Mouse (Mus musculus): ENCODE data around the gene Cpox. TPM values are rescaled to one million over a fixed set of nuclear protein-coding genes. Genes with fewer than 3 reads are reported as not detected.
A peak's percentile ranks its signal among the peaks of the same experiment; 100 is the strongest.

Cpox gene
- polyA plus RNA-seq, 1 experiment from 2014 or later = 13.4 TPM

DNA sequence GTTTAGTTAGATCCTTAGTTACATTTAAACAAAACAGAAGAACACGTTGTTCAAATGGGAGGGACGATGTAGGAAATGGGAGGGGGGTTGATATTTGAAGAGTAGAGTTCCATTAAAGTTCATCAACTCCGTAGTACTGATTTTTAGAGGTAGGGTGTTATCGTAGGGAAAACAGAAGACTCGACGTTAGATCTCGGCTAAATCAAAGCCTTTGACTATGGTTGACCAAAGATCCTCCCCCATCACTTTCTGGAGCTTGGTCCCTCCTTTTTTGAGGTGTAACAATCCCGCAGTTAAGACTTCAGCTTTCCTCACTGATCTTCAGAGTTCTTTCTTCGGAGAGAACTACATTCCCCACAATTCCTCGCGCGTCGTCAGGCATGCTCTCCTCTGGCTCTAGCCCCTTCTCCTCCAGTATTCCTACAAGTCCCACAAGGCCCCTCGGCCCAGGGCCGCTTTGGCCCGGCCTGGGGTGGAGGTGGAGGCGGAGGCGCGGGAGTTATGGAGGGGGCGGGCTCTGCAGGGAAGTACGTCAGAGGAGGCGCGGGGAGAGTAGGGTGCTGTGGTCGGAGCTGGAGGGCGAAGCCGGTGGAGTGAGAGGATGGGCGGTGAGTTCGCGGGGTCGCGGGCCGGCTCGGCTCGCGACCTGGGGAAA, 57.5 kb downstream of the Cpox start, which contains the start of gene Cldnd1:
Cldnd1 (plus strand) TSS at position 434 of the 655 bp plus-strand sequence.
- peak; percentile 100 for ATAC-seq
- Histone ChIP-seq H3K27me3 (replicated peaks; ENCODE audit: insufficient read depth, low read length) (no peaks in the 10 kb centered on the region), H3K4me3 (ENCODE audit: low read depth, low read length) (peak within 1 kb of the TSS; percentile 73), H3K9me3 (ENCODE audit: low read length) (no peaks in the 10 kb centered on the region), H3K9ac (replicated peaks; ENCODE audit: low read depth) (peak within 1 kb of the TSS; percentile 45), H3K27ac (ENCODE audit: low read length) (peak within 1 kb of the TSS; percentile 85), H3K4me1 (ENCODE audit: insufficient read depth, low read depth, low read length) (no peaks in the 10 kb centered on the region), H3K4me2 (replicated peaks; ENCODE audit: low read depth, low read length) (peak within 1 kb of the TSS; percentile 61), H3K36me3 (ENCODE audit: insufficient read depth, low read length) (peaks cover 19% of the 10 kb centered on the region)
- DNase-seq (ENCODE audit: low spot score) = peak; percentile 99
- TF ChIP-seq EP300 (IDR thresholded peaks at IDR 0.05) = no peak
- no peak for TF ChIP-seq CTCF (IDR thresholded peaks at IDR 0.05)
- WGBS = under 1% methylated on average over 34 of the region's 35 CpGs

DNA sequence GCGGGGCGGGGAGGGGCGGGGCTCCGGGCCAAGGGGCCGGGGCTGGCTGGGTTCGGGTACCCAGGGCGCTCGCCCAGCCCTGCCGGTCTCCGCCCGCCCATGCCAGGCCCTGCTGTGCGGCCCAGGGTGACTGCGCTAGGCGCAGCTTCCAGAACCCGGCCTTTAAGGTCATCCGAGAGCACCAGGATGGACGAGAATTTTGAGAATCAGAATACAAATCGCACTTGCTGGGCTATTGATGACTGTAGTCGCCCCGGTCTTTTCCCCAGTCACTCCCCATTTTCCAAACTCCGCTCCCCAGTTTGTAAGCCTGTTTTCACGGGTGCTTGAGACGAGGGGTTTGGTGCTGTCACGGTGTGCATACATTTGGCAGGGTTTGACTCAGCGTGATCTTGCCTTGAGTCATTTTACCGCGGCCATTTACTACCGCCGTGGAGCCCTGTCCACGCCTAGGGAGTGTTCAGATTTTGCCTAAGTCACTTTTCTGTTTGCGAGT, 58.1 kb downstream of the Cpox start:
- peak overlapping the region; percentile 45 for H3K9ac ChIP-seq (replicated peaks; ENCODE audit: low read depth)
- H3K27me3 ChIP-seq (replicated peaks; ENCODE audit: insufficient read depth, low read length) = no peaks in the 10 kb centered on the region
- H3K27ac ChIP-seq (ENCODE audit: low read length) = peak overlapping the region; percentile 85
- H3K36me3 ChIP-seq (ENCODE audit: insufficient read depth, low read length) = peaks cover 22% of the 10 kb centered on the region
- under 1% methylated on average over 25 of the region's 31 CpGs for WGBS
- ATAC-seq = peak; percentile 86
- H3K9me3 ChIP-seq (ENCODE audit: low read length) = no peaks in the 10 kb centered on the region
- H3K4me3 ChIP-seq (ENCODE audit: low read depth, low read length) = peak overlapping the region; percentile 73
- peak overlapping the region; percentile 61 for H3K4me2 ChIP-seq (replicated peaks; ENCODE audit: low read depth, low read length)
- DNase-seq (ENCODE audit: low spot score) = peak; percentile 64
- TF ChIP-seq EP300 (IDR thresholded peaks at IDR 0.05) (no peak), CTCF (IDR thresholded peaks at IDR 0.05) (no peak)
- no peaks in the 10 kb centered on the region for H3K4me1 ChIP-seq (ENCODE audit: insufficient read depth, low read depth, low read length)

DNA sequence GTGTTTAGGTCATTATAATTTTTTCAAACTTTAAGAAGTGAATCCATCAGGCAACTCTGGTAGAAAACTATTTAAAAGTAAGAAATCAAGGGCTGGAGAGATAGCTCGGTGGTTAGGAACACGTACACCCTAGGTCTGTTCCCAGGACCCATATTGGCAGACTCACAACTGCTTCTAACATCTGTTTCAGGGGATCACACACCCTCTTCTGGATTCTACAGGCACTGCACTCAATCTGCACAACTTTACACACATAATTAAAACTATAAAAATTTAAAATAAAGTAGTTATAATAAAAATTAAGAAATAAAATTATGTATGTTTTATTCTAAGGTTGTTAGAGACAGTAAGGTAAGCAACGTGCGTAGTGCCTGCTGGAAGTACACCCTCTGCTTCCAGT, 68.1 kb downstream of the Cpox start:
- no peak for DNase-seq (ENCODE audit: low spot score)
- ATAC-seq = no peak
- H3K4me2 ChIP-seq (replicated peaks; ENCODE audit: low read depth, low read length) = no peak overlapping the region
- H3K36me3 ChIP-seq (ENCODE audit: insufficient read depth, low read length) = peaks cover 4% of the 10 kb centered on the region; the same call in 1 of the 2 replicates
- no peaks in the 10 kb centered on the region for H3K27me3 ChIP-seq (replicated peaks; ENCODE audit: insufficient read depth, low read length)
- no peak overlapping the region for H3K4me3 ChIP-seq (ENCODE audit: low read depth, low read length)
- no peaks in the 10 kb centered on the region for H3K4me1 ChIP-seq (ENCODE audit: insufficient read depth, low read depth, low read length)
- H3K27ac ChIP-seq (ENCODE audit: low read length) = no peak overlapping the region
- H3K9me3 ChIP-seq (ENCODE audit: low read length) = no peaks in the 10 kb centered on the region
- 80% methylated on average over 4 of the region's 4 CpGs for WGBS
- TF ChIP-seq CTCF (IDR thresholded peaks at IDR 0.05) = peak; percentile 25
- no peak for TF ChIP-seq EP300 (IDR thresholded peaks at IDR 0.05)
- no peak overlapping the region for H3K9ac ChIP-seq (replicated peaks; ENCODE audit: low read depth)

DNA sequence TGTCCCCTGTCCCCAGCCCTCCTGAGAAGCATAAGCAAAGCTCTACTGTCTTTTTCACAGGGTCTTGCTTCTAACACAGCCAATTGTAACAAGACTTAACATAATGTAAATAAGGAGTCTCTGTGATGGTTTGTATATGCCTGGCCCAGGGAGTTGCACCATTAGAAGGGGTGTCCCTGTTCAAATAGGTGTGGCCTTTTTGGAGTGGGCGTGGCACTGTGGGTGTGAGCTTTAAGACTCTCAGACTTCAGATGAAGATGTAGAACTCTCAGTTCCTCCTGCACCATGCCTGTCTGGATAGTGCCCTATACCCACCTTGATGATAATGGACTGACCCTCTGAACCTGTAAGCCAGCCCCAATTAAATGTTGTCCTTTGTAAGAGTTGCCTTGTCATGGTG, 68.7 kb downstream of the Cpox start:
- H3K4me3 ChIP-seq (ENCODE audit: low read depth, low read length) = no peak overlapping the region
- no peak for ATAC-seq
- no peaks in the 10 kb centered on the region for H3K4me1 ChIP-seq (ENCODE audit: insufficient read depth, low read depth, low read length)
- no peak overlapping the region for H3K27ac ChIP-seq (ENCODE audit: low read length)
- no peak overlapping the region for H3K9ac ChIP-seq (replicated peaks; ENCODE audit: low read depth)
- no peaks in the 10 kb centered on the region for H3K27me3 ChIP-seq (replicated peaks; ENCODE audit: insufficient read depth, low read length)
- no peak overlapping the region for H3K4me2 ChIP-seq (replicated peaks; ENCODE audit: low read depth, low read length)
- H3K36me3 ChIP-seq (ENCODE audit: insufficient read depth, low read length) = peaks cover 4% of the 10 kb centered on the region; the same call in 1 of the 2 replicates
- DNase-seq (ENCODE audit: low spot score) = no peak
- WGBS = 92% methylated on average over 1 of the region's 1 CpGs
- TF ChIP-seq EP300 (IDR thresholded peaks at IDR 0.05) (no peak), CTCF (IDR thresholded peaks at IDR 0.05) (no peak)
- no peaks in the 10 kb centered on the region for H3K9me3 ChIP-seq (ENCODE audit: low read length)

DNA sequence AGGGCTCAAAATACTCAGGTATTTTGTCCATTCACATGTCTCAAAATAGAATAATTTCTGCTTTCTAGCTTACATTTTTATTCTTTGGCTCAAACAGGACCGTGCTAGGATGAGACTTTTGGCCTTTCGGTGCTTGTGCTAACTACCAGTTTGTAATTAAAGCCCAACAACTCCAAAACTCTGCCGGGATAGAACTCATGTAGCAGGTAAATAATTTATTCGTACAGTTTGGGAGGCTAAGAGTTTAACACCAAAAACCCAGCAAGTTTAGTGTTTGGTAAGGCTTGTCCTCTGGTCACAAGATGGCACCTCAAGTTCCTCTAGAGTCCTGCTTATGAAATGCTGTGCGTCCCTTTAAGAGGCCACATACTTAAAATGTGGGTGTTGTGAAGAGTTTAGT, 70.7 kb downstream of the Cpox start:
- Histone ChIP-seq H3K4me3 (ENCODE audit: low read depth, low read length) (no peak overlapping the region), H3K27ac (ENCODE audit: low read length) (no peak overlapping the region), H3K9ac (replicated peaks; ENCODE audit: low read depth) (no peak overlapping the region), H3K4me1 (ENCODE audit: insufficient read depth, low read depth, low read length) (no peaks in the 10 kb centered on the region), H3K27me3 (replicated peaks; ENCODE audit: insufficient read depth, low read length) (no peaks in the 10 kb centered on the region), H3K36me3 (ENCODE audit: insufficient read depth, low read length) (no peaks in the 10 kb centered on the region; the same call in 1 of the 2 replicates), H3K9me3 (ENCODE audit: low read length) (no peaks in the 10 kb centered on the region), H3K4me2 (replicated peaks; ENCODE audit: low read depth, low read length) (no peak overlapping the region)
- no peak for ATAC-seq
- WGBS = 91% methylated on average over 5 of the region's 5 CpGs
- no peak for TF ChIP-seq CTCF (IDR thresholded peaks at IDR 0.05)
- no peak for TF ChIP-seq EP300 (IDR thresholded peaks at IDR 0.05)
- DNase-seq (ENCODE audit: low spot score) = no peak

DNA sequence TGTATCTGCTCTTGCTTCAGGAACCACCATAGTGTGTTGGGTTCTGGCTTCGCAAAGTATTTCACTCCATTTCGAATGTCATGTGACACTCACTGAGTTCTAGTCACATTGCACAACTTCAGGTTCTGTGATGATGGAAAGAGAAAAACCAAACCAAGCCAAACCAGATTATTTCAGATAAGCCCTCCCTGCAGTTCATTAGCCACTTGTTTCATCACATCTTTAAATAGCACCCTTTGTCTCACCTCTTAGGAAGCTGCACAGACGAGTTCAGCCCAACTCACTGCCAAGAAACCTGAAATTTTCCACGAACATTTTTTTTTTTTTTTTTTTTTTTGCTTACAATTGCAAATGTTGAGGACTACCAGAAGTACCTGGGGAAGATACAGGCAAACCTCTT, 76.6 kb downstream of the Cpox start:
- H3K4me3 ChIP-seq (ENCODE audit: low read depth, low read length) = no peak overlapping the region
- H3K9me3 ChIP-seq (ENCODE audit: low read length) = no peaks in the 10 kb centered on the region
- no peaks in the 10 kb centered on the region for H3K27me3 ChIP-seq (replicated peaks; ENCODE audit: insufficient read depth, low read length)
- no peaks in the 10 kb centered on the region for H3K4me1 ChIP-seq (ENCODE audit: insufficient read depth, low read depth, low read length)
- no peak overlapping the region for H3K9ac ChIP-seq (replicated peaks; ENCODE audit: low read depth)
- no peaks in the 10 kb centered on the region for H3K36me3 ChIP-seq (ENCODE audit: insufficient read depth, low read length)
- ATAC-seq (no peak), DNase-seq (ENCODE audit: low spot score) (no peak)
- WGBS = 57% methylated on average over 4 of the region's 4 CpGs
- no peak overlapping the region for H3K27ac ChIP-seq (ENCODE audit: low read length)
- no peak overlapping the region for H3K4me2 ChIP-seq (replicated peaks; ENCODE audit: low read depth, low read length)
- TF ChIP-seq CTCF (IDR thresholded peaks at IDR 0.05) (no peak), EP300 (IDR thresholded peaks at IDR 0.05) (no peak)

All from lung, postnatal 0 days (tissue).